Mouse (Mus musculus): Measurements from ENCODE around the gene Olfr898. TPM values are rescaled to one million over a fixed set of nuclear protein-coding genes. Genes with fewer than 3 reads are reported as not detected.

Olfr898 gene
- not detected for polyA plus RNA-seq (2014; fragmentation: Illumina TruSeq; extraction: RNeasy Lipid Tissue Mini Kit (QIAGEN cat#74804); ENCODE audit: insufficient read depth, low read depth, low replicate concordance)

DNA sequence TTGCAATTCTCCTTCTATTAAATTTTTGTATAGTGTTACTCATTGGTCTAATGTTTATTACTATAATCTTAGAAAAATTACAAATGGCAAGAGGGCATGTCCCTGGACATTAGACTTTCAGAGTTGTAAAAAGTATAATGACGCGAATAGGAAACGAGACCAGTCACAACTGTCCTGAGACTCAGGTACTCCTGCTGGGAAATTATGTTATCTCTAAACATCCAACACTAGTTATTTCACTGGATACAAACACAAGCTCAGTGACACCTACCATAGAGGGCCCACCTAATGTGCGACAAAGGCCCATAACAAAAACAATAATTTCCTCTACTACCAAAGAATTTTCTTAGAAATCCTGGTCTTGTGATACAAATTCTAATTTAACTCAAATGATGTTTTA, at the start of gene Olfr898:
Gene Olfr898 (plus strand): TSS at position 301 of the 400 bp plus-strand sequence.

DNA sequence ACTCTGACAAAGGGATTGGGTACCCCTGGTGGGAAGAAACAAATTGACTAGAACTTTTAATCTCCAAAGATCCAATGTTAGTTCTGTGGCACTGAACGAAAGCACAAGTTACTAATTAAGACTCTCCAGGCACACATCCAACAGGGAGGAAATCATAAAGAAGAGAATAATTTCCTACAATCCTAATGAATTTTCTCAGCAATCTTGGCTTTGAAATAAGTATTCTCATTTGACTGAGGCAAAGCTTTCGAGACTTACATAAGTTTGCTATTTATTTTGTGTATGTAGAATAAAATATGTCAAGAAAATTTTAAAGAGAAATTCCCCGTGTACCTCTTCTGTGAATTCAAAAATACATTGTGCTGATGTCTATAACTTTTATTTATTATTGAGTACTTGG, 19.5 kb upstream of the Olfr898 start, which contains the start of gene Olfr25:
Gene Olfr25 (plus strand): TSS at position 301 of the 400 bp plus-strand sequence.

DNA sequence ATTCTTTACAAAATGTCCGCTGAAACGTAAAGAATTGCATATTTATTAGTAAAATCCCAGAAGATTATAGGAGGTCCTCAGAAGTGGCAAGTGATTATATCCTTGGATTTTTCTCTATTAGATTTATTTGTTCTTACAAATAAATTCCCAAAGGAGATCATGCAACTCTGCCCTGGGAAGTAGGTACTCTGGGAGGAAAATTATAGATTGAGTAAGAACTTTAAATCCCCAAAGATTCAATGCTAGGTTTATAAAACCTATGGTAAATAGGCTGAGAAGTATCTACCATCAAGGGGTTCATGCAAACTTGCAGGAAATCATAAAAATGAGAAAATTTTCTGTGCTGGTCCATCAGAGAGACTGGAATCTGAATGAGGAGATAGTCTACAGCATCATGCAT, 18.4 kb downstream of the Olfr898 start, which contains the start of gene Olfr250:
Gene Olfr250 (plus strand): TSS at position 301 of the 400 bp plus-strand sequence.

DNA sequence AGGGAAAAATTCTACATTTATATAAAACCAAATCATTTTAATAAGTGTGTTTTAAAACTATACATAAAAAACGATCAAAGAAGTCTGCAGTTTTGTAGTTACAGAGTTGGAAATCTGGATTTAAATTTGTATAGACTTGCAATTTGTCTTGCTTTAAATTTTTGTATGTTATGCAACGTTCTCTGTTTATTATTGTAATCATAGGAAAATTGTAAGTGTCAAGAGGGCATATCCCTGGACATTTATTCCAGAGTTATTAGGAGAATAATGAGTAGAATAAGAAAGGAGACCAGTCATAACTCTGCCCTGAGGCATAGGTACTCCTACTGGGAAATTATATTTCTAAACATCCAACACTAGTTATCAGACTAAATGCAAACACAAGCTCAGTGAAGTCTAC, 28.6 kb downstream of the Olfr898 start, which contains the start of gene Olfr251:
Gene Olfr251 (plus strand): TSS at position 301 of the 400 bp plus-strand sequence.

DNA sequence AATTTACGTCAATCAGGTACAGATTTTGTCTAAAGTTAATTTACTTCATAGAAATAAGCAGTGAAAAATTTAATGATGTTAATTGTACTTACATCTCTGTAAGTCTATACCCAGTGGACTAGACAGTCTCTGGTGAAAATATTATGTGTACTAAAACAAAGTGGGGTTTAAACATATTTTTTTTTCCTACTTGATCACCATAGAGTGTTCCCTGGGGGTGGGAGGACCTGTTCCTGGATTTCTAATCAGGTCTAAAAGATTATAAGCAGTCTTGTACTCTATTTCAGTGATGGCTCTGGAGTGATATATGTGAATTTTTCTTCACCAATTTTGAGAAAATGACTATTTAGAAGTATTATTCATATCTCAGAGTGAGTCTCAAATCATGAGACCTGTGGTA, 53.2 kb downstream of the Olfr898 start, which contains the start of gene Olfr147:
Gene Olfr147 (plus strand): TSS at position 301 of the 400 bp plus-strand sequence.

Other genes with a start within 250 kb of the Olfr898 start
- not detected for gene Olfr888, start 240.3 kb upstream of the Olfr898 start, polyA plus RNA-seq (2014; fragmentation: Illumina TruSeq; extraction: RNeasy Lipid Tissue Mini Kit (QIAGEN cat#74804); ENCODE audit: insufficient read depth, low read depth, low replicate concordance)
- gene Olfr889, start 233.2 kb upstream of the Olfr898 start, polyA plus RNA-seq (2014; fragmentation: Illumina TruSeq; extraction: RNeasy Lipid Tissue Mini Kit (QIAGEN cat#74804); ENCODE audit: insufficient read depth, low read depth, low replicate concordance) = 0.03 TPM
- gene Olfr890, start 205.9 kb upstream of the Olfr898 start, polyA plus RNA-seq (2014; fragmentation: Illumina TruSeq; extraction: RNeasy Lipid Tissue Mini Kit (QIAGEN cat#74804); ENCODE audit: insufficient read depth, low read depth, low replicate concordance) = not detected
- gene Olfr891, start 167.6 kb upstream of the Olfr898 start, polyA plus RNA-seq (2014; fragmentation: Illumina TruSeq; extraction: RNeasy Lipid Tissue Mini Kit (QIAGEN cat#74804); ENCODE audit: insufficient read depth, low read depth, low replicate concordance) = not detected
- not detected for gene Olfr893, start 140.0 kb upstream of the Olfr898 start, polyA plus RNA-seq (2014; fragmentation: Illumina TruSeq; extraction: RNeasy Lipid Tissue Mini Kit (QIAGEN cat#74804); ENCODE audit: insufficient read depth, low read depth, low replicate concordance)
- not detected for gene Olfr894, start 130.4 kb upstream of the Olfr898 start, polyA plus RNA-seq (2014; fragmentation: Illumina TruSeq; extraction: RNeasy Lipid Tissue Mini Kit (QIAGEN cat#74804); ENCODE audit: insufficient read depth, low read depth, low replicate concordance)
- not detected for gene Olfr143, start 95.6 kb upstream of the Olfr898 start, polyA plus RNA-seq (2014; fragmentation: Illumina TruSeq; extraction: RNeasy Lipid Tissue Mini Kit (QIAGEN cat#74804); ENCODE audit: insufficient read depth, low read depth, low replicate concordance)
- gene Olfr895, start 80.6 kb upstream of the Olfr898 start, polyA plus RNA-seq (2014; fragmentation: Illumina TruSeq; extraction: RNeasy Lipid Tissue Mini Kit (QIAGEN cat#74804); ENCODE audit: insufficient read depth, low read depth, low replicate concordance) = not detected
- gene Olfr896-ps1, start 57.3 kb upstream of the Olfr898 start, polyA plus RNA-seq (2014; fragmentation: Illumina TruSeq; extraction: RNeasy Lipid Tissue Mini Kit (QIAGEN cat#74804); ENCODE audit: insufficient read depth, low read depth, low replicate concordance) = not detected
- gene Olfr25, start 19.4 kb upstream of the Olfr898 start, polyA plus RNA-seq (2014; fragmentation: Illumina TruSeq; extraction: RNeasy Lipid Tissue Mini Kit (QIAGEN cat#74804); ENCODE audit: insufficient read depth, low read depth, low replicate concordance) = not detected
- gene Olfr250, start 18.5 kb downstream of the Olfr898 start, polyA plus RNA-seq (2014; fragmentation: Illumina TruSeq; extraction: RNeasy Lipid Tissue Mini Kit (QIAGEN cat#74804); ENCODE audit: insufficient read depth, low read depth, low replicate concordance) = not detected
- gene Olfr251, start 28.7 kb downstream of the Olfr898 start, polyA plus RNA-seq (2014; fragmentation: Illumina TruSeq; extraction: RNeasy Lipid Tissue Mini Kit (QIAGEN cat#74804); ENCODE audit: insufficient read depth, low read depth, low replicate concordance) = not detected
- not detected for gene Olfr147, start 53.3 kb downstream of the Olfr898 start, polyA plus RNA-seq (2014; fragmentation: Illumina TruSeq; extraction: RNeasy Lipid Tissue Mini Kit (QIAGEN cat#74804); ENCODE audit: insufficient read depth, low read depth, low replicate concordance)
- not detected for gene Olfr901, start 81.0 kb downstream of the Olfr898 start, polyA plus RNA-seq (2014; fragmentation: Illumina TruSeq; extraction: RNeasy Lipid Tissue Mini Kit (QIAGEN cat#74804); ENCODE audit: insufficient read depth, low read depth, low replicate concordance)
- not detected for gene Olfr902, start 99.2 kb downstream of the Olfr898 start, polyA plus RNA-seq (2014; fragmentation: Illumina TruSeq; extraction: RNeasy Lipid Tissue Mini Kit (QIAGEN cat#74804); ENCODE audit: insufficient read depth, low read depth, low replicate concordance)
- not detected for gene Olfr904, start 114.7 kb downstream of the Olfr898 start, polyA plus RNA-seq (2014; fragmentation: Illumina TruSeq; extraction: RNeasy Lipid Tissue Mini Kit (QIAGEN cat#74804); ENCODE audit: insufficient read depth, low read depth, low replicate concordance)
- gene Olfr905, start 122.7 kb downstream of the Olfr898 start, polyA plus RNA-seq (2014; fragmentation: Illumina TruSeq; extraction: RNeasy Lipid Tissue Mini Kit (QIAGEN cat#74804); ENCODE audit: insufficient read depth, low read depth, low replicate concordance) = not detected
- not detected for gene Olfr906, start 138.7 kb downstream of the Olfr898 start, polyA plus RNA-seq (2014; fragmentation: Illumina TruSeq; extraction: RNeasy Lipid Tissue Mini Kit (QIAGEN cat#74804); ENCODE audit: insufficient read depth, low read depth, low replicate concordance)
- not detected for gene Olfr907, start 147.4 kb downstream of the Olfr898 start, polyA plus RNA-seq (2014; fragmentation: Illumina TruSeq; extraction: RNeasy Lipid Tissue Mini Kit (QIAGEN cat#74804); ENCODE audit: insufficient read depth, low read depth, low replicate concordance)
- not detected for gene Olfr911-ps1, start 173.2 kb downstream of the Olfr898 start, polyA plus RNA-seq (2014; fragmentation: Illumina TruSeq; extraction: RNeasy Lipid Tissue Mini Kit (QIAGEN cat#74804); ENCODE audit: insufficient read depth, low read depth, low replicate concordance)
- gene Olfr910, start 189.4 kb downstream of the Olfr898 start, polyA plus RNA-seq (2014; fragmentation: Illumina TruSeq; extraction: RNeasy Lipid Tissue Mini Kit (QIAGEN cat#74804); ENCODE audit: insufficient read depth, low read depth, low replicate concordance) = not detected
- not detected for gene Olfr912, start 231.8 kb downstream of the Olfr898 start, polyA plus RNA-seq (2014; fragmentation: Illumina TruSeq; extraction: RNeasy Lipid Tissue Mini Kit (QIAGEN cat#74804); ENCODE audit: insufficient read depth, low read depth, low replicate concordance)
- not detected for gene Olfr913, start 244.3 kb downstream of the Olfr898 start, polyA plus RNA-seq (2014; fragmentation: Illumina TruSeq; extraction: RNeasy Lipid Tissue Mini Kit (QIAGEN cat#74804); ENCODE audit: insufficient read depth, low read depth, low replicate concordance)